Mouse (Mus musculus): ENCODE data around the gene Tat.
"Not testable (repeated sequence)": the region's sequence is repeated elsewhere in the genome, so short reads cannot be mapped to it uniquely, and the experiment has no call there.

Gene Tat

GRCm38 (mm10) chr8:109982386-109983105 is 7.7 kb upstream of the Tat start:
- DNase-seq (ENCODE audit: low spot score) = no peak

GRCm38 (mm10) chr8:109983944-109984343 is 6.3 kb upstream of the Tat start:
- DNase-seq (ENCODE audit: low spot score) = peak; percentile 29

GRCm38 (mm10) chr8:109986384-109986783 is 3.9 kb upstream of the Tat start:
- no peak for DNase-seq (ENCODE audit: low spot score)

DNA sequence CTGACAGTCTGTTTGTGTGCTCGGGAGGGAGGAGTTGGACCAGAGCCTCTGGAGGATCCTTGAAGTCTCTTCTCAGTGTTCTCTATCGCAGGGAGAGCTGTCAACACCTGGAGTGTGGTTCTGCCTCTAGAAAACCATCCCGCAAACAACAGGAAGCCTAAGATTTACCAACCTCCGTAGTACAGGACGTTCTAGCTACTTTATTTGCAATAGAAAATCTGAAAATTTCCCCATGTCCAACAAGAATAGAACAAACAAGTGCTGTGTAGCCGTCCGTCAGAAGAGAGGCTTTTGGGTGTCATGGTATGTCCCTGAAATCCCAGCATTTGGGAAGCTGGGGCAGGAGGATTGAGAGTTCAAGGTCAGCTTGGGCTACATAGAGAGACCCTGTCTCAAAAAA is 2.5 kb upstream of the Tat start:
- DNase-seq (ENCODE audit: low spot score) = no peak

DNA sequence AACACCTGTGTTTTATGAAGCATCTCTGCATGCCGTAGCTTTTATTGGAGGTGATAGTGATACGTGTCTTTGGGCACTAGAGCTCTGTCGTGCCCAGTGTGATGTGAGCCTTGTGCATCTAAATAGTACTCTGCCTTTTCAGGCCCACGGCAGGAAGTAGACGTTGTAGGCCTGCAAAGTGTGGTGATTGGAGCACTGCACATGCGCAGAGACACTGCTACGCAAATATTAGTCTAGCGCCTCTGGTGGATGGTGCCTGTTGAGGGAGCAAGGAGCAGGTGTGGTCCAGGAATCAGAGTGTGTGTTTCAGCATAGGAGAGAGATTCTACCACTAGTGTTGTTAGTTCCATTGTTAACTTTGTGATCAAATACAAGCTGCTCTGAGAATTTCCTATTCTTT is 1.1 kb upstream of the Tat start:
- no peak for DNase-seq (ENCODE audit: low spot score)

- no peak for DNase-seq (ENCODE audit: low spot score)
Observed at GRCm38 (mm10) chr8:109992166-109992565, 1.9 kb downstream of the Tat start.

- no peak for DNase-seq (ENCODE audit: low spot score)
Observed at GRCm38 (mm10) chr8:109992951-109993350, 2.7 kb downstream of the Tat start.

GRCm38 (mm10) chr8:109997381-109997780 is 7.1 kb downstream of the Tat start:
- no peak for DNase-seq (ENCODE audit: low spot score)

- no peak for DNase-seq (ENCODE audit: low spot score)
Observed at GRCm38 (mm10) chr8:109998066-109998465, 7.8 kb downstream of the Tat start.

DNA sequence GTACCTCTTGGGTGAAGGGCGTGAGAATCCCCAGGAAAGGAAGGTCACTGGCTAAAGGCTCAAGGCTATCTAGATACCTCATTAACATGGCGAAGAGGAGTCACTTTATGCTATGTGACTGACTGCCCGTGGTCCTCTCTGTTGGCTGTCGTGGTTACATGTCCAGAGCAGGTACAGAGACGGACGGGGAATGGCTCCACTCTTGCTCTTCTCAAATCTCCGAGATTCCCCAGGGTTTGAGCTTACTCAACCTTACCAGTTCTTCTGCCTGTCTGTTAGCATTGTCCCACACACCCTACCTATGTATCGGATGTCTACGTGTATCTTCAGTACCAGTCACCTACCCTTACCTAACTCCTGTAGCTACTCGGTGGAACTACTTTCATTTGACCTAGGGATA is 9.7 kb downstream of the Tat start:
- DNase-seq (ENCODE audit: low spot score) = no peak

GRCm38 (mm10) chr8:110002953-110003352 is 12.7 kb downstream of the Tat start:
- peak; percentile 22 for DNase-seq (ENCODE audit: low spot score)

DNA sequence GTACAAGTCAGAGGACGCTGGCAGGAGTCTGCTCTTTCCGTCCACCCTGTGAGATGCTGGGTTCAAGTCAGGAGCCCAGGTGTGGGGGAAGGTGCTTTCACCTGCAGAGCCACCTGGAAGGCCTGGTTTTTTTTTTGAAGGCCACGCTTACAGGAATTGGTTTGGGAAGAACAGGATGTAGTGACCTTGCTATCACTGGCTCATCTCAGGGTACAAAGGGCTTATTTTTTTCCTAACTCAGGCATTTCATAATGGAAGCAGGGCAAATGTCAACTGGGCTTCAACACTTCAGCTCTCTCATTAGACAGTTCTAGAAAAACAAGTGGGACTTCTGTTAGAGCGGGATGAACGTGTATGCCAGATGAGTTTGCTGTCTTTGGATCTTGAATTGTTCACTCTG is 14.1 kb downstream of the Tat start:
- DNase-seq (ENCODE audit: low spot score) = no peak

GRCm38 (mm10) chr8:110006312-110007023 is 16.2 kb downstream of the Tat start:
- DNase-seq (ENCODE audit: low spot score) = no peak

DNA sequence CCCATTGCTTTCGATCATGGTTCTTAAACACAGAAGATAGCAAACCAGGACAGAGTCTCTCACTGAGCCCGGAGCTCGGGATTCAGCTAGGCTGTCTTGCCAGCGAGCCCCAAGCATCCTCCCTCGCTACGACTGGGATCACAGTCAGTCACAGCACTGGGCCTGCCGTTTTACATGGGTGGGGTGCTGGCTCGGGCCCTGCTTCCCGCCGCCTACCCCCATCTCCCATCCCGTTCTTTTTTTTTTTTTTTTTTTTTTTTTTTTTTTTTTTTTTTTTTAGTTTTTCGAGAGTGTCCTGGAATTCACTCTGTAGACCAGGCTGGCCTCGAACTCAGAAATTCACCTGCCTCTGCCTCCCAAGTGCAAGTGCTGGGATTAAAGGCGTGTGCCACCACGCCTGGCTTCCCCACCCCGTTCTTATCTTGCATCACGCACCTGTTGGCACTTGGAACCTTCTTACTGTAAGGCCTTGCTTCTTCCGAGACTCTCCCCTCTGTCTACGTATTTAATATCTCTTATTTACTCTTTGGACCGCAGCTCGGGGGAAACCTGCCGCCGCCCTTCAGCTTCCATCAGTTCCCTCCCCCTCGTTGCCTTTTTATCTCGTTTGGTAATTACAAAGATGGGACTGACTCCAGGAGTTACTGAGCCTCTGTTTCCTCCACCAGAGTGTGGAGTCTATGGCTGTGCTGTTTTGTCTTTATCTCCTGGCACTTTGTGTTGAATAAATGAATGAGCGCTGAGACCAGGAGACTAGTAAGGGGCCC is 18.2 kb downstream of the Tat start:
- DNase-seq (ENCODE audit: low spot score) = no peak

- no peak for DNase-seq (ENCODE audit: low spot score)
Observed at GRCm38 (mm10) chr8:110008995-110009446, 18.8 kb downstream of the Tat start.

GRCm38 (mm10) chr8:110010868-110011267 is 20.6 kb downstream of the Tat start:
- peak; percentile 56 for DNase-seq (ENCODE audit: low spot score)

DNA sequence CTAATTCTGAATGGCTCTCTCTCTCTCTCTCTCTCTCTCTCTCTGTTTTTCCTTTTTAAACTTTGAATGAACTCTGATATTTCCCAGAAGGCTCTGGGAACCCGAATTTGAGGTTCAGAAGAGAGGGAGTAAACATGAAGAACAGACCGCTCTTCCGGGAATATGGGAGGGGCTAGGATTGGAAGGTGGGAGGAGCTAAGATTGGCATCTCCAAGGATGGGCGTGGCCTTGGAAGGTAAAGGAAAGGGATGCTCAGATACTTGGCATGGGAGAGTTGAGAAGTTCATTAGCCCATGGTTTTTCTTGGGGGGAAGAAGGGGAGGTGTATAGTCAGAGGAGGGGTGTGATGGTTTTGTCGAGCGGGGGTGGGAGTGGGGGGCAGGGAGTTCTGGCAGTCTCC is 31.8 kb downstream of the Tat start:
- DNase-seq (ENCODE audit: low spot score) = peak; percentile 12

DNA sequence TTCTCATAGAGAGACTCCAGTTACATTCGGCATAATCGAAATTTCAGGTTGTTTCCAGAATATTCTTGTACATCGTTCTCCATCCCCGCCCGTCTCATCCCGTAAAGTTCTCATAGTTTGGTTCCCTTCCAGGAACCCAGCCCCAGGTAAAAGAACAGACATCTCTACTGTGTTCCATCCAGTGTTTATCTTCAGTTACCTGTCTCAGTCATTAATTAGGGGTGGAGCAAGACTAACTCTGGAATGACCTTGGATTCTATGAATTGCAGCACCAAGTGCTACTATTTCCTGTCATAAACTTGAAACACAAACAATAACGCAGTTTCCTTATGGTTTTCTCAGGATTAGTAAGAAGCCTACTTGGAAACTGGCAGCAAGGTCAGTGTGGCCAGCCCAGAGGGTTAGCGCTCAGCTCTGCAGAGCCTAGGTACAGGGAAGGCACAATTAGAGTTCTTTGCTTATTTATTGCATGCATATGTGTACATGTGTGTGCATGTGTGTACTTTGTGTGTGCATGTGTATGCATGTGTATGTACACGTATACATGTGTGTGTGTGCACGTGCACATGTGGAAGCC is 32.6 kb downstream of the Tat start:
- DNase-seq (ENCODE audit: low spot score) = no peak

- DNase-seq (ENCODE audit: low spot score) = not testable (repeated sequence)
Observed at GRCm38 (mm10) chr8:110033771-110034170, 43.5 kb downstream of the Tat start.

GRCm38 (mm10) chr8:110034331-110034730 is 44.1 kb downstream of the Tat start:
- DNase-seq (ENCODE audit: low spot score) = no peak

- DNase-seq (ENCODE audit: low spot score) = no peak
Observed at GRCm38 (mm10) chr8:110036156-110036555, 45.9 kb downstream of the Tat start.

DNA sequence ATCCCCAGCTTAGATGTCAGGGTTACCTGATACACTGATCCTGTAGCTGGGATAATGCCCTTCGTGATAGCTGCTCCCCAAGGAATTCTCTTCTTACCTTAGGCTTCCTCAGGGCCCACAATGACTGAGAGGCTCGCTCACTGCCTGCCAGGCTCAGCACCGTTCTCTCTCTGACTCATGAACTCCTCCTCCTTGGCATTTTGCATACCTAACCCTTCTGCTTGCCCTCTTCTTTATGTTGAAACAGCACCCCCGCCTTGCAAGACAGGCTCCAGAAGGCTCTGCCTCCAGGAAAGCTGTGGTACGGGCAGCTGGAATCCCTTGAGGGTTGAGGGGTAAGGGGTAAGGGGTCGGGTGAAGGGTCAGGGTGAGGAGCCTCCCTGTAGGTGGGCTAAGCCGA is 49.0 kb downstream of the Tat start:
- no peak for DNase-seq (ENCODE audit: low spot score)

GRCm38 (mm10) chr8:110039659-110040058 is 49.4 kb downstream of the Tat start, which contains the start of gene Chst4:
Chst4 (minus strand) TSS chr8:110039740.
- no peak for DNase-seq (ENCODE audit: low spot score)
